Mouse (Mus musculus) limb, embryonic 13.5 days (tissue): Measurements from ENCODE around the gene Abca4. TPM values are rescaled to one million over a fixed set of nuclear protein-coding genes. Genes with fewer than 3 reads are reported as not detected.
"Not testable (repeated sequence)": the region's sequence is repeated elsewhere in the genome, so short reads cannot be mapped to it uniquely, and the experiment has no call there.

ENCODE experiments used
- ATAC-seq: fragments of 200-750 bp; cut with Nextera tagmentation; 2 replicates; pipeline ENCODE4 v1.8.0; 2017; ENCODE audit warnings: low read depth, moderate number of reproducible peaks, moderate TSS enrichment; ENCODE audit not compliant: low FRiP score
- H3K27ac ChIP-seq: fragments of 300-500 bp; sonication (generic); 2 replicates; pipeline ENCODE4 v1.5.1; 2015; ENCODE audit warnings: inconsistent platforms, mild to moderate bottlenecking, moderate library complexity
- H3K27me3 ChIP-seq: fragments of 300-500 bp; sonication (generic); 2 replicates; pipeline ENCODE4 v1.6.1; 2015; ENCODE audit warnings: mild to moderate bottlenecking, inconsistent platforms
- H3K36me3 ChIP-seq: fragments of 300-500 bp; sonication (generic); 2 replicates; pipeline ENCODE4 v1.6.1; 2015; ENCODE audit warnings: inconsistent platforms, mild to moderate bottlenecking, moderate library complexity
- H3K4me1 ChIP-seq: fragments of 300-500 bp; sonication (generic); 2 replicates; pipeline ENCODE4 v1.6.1; 2015; ENCODE audit warnings: inconsistent platforms
- H3K4me2 ChIP-seq: fragments of 300-500 bp; sonication (generic); replicated peaks from 2 replicates; pipeline ENCODE4 v1.6.1; 2015; ENCODE audit warnings: inconsistent platforms, mild to moderate bottlenecking, moderate library complexity
- H3K4me3 ChIP-seq: fragments of 300-500 bp; sonication (generic); 2 replicates; pipeline ENCODE4 v1.5.1; 2015; ENCODE audit warnings: moderate library complexity, mild to moderate bottlenecking, inconsistent platforms
- H3K9ac ChIP-seq: fragments of 300-500 bp; sonication (generic); 2 replicates; pipeline ENCODE4 v1.6.1; 2015; ENCODE audit warnings: mild to moderate bottlenecking, inconsistent platforms
- H3K9me3 ChIP-seq: fragments of 300-500 bp; sonication (generic); 2 replicates; pipeline ENCODE4 v1.6.1; 2016; ENCODE audit warnings: inconsistent platforms
- WGBS: fragments of 180-500 bp; shearing (Covaris S2); methylation state at CpG from one replicate; pipeline ENCODE4 v1.1.7; 2015; 5-methylcytosine and 5-hydroxymethylcytosine counted together
- polyA plus RNA-seq: library from polyadenylated mRNA; unstranded; fragments of >200 nt; fragmentation: Nextera tagmentation; extraction: Ambion mirVana; gene quantifications from 2 replicates; pipeline ENCODE4 v1.2.1, GENCODE M21; 2015

Abca4 gene
- polyA plus RNA-seq, 1 experiment from 2014 or later: 0.83 TPM

DNA sequence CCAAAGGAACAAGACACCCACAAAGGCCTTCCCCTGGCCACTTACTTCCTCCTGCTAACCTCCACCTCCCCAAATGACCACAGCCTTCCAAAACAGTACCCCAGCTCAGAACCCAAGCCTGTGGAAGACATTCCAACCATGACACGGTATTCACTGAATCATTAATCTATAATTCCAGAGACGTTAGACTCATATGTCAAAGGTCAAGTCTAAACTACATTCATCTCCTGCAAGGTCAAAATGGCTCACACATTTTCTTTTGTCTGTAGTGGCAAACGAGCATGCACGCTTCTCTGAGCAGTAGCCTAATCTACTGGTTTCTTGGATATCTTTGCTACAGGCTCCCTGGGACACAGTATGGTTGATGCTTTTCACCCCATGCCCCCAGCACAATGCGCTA is 166.2 kb downstream of the Abca4 start:
- H3K36me3 ChIP-seq: no peaks in the 10 kb centered on the region
- H3K27me3 ChIP-seq: no peaks in the 10 kb centered on the region
- WGBS: 63% methylated on average over 5 of the region's 5 CpGs

DNA sequence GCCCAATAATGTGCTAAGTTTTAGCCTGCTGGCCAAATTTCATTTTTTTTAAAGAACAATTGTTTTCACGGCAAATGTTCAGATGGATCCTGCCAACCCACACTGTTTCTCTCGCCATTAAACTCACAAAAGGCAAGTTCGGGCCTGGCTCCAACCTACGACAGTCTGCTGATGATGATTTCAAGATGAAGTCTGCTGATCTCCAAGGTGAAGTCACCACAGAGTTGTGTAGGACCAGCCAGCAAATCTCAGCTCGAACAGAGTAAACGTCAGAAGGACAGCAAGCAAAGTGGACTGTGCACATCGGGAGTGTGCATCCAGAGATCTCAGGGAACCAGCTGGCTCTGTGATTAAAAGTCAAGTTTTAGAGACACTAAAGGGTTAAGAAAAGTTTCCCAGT is 166.6 kb downstream of the Abca4 start:
- ATAC-seq: no peak
- Histone ChIP-seq H3K27ac (no peak overlapping the region), H3K27me3 (no peaks in the 10 kb centered on the region), H3K4me1 (no peaks in the 10 kb centered on the region), H3K4me2 (no peak overlapping the region), H3K36me3 (no peaks in the 10 kb centered on the region), H3K9me3 (no peaks in the 10 kb centered on the region), H3K9ac (no peak overlapping the region), H3K4me3 (no peak overlapping the region)
- WGBS: 85% methylated on average over 7 of the region's 7 CpGs

More for the DNA sequence above, 166.2 kb downstream of the Abca4 start:
- no peaks in the 10 kb centered on the region for H3K4me1 ChIP-seq
- H3K9ac ChIP-seq: no peak overlapping the region
- no peak for ATAC-seq
- no peaks in the 10 kb centered on the region for H3K9me3 ChIP-seq
- H3K27ac ChIP-seq: no peak overlapping the region
- H3K4me2 ChIP-seq: no peak overlapping the region
- no peak overlapping the region for H3K4me3 ChIP-seq

DNA sequence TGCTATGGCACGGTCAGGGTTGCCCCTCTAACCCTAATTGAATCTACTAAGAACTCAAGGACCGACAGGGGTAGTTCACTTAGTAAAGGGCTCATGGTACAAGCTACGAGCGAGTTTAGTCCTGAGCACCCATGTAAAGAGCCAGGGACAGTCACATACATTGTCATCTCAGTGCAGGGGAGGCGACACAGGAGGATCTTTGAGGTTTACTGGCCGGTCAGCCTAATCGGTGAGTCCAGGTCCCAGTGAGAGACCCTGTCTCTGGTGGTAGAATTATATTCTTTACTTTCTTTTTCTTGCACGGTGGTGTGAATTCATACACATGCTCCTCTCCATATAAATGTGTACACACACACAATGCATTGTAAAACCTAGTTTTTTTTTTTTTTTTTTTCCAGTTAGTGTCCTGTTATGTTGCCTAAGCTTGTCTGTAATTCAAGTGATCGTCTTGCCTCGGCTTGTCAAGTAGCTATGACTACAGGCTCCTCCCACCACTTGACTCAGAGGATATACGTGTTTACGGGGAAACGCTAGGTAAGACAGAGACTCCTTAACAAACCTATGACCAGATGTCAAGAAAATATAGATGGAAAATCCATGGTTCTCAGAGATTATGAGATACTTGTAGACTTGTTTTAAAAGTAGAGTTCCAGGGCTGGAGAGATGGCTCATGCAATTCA is 167.3 kb downstream of the Abca4 start:
- Histone ChIP-seq H3K36me3 (no peaks in the 10 kb centered on the region), H3K4me3 (no peak overlapping the region), H3K4me1 (no peaks in the 10 kb centered on the region), H3K4me2 (no peak overlapping the region), H3K27me3 (no peaks in the 10 kb centered on the region), H3K9ac (no peak overlapping the region), H3K27ac (no peak overlapping the region), H3K9me3 (no peaks in the 10 kb centered on the region)
- WGBS: 70% methylated on average over 13 of the region's 13 CpGs
- ATAC-seq: no peak

DNA sequence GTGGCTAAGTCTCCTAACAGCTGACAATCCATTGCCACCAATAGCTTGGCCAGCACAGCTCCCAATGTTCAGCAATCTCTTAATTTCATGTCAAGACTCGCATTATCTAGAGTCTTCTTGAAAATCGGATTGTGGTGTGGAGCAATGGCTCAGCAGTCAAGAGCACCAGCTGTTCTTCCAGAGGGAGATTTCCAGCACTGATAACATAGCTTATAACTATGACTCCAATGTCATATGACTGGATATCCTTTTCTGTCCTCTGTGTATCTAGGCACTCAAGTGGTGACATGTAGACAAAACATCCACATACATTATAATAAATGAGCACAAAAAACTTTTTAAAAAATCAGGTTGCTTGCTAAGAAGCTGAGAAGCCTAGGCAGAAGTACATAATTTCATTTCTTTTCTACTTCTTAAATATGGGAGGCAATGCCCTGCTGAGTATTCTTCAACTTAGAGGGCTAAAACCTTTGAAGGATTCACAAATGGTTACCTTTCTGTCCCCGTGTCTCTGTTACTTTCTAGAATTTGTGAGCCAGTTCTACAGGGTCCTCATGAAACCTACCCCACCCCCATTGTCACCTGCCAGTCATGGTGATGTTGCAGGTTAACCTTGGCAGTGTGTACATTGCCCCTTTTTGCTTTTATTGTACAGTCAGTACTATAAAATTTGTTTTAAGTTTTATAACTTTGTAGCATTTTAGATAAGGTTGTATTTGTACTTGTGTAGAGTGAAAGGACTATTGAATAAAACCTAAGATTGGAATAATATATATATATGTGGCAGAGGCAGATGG is 177.2 kb downstream of the Abca4 start:
- H3K4me2 ChIP-seq: no peak overlapping the region
- no peak overlapping the region for H3K4me3 ChIP-seq
- H3K9ac ChIP-seq: no peak overlapping the region
- ATAC-seq: no peak
- H3K27me3 ChIP-seq: no peaks in the 10 kb centered on the region
- H3K27ac ChIP-seq: no peak overlapping the region
- H3K36me3 ChIP-seq: no peaks in the 10 kb centered on the region
- WGBS: 81% methylated on average over 3 of the region's 3 CpGs
- no peaks in the 10 kb centered on the region for H3K4me1 ChIP-seq
- H3K9me3 ChIP-seq: no peaks in the 10 kb centered on the region

DNA sequence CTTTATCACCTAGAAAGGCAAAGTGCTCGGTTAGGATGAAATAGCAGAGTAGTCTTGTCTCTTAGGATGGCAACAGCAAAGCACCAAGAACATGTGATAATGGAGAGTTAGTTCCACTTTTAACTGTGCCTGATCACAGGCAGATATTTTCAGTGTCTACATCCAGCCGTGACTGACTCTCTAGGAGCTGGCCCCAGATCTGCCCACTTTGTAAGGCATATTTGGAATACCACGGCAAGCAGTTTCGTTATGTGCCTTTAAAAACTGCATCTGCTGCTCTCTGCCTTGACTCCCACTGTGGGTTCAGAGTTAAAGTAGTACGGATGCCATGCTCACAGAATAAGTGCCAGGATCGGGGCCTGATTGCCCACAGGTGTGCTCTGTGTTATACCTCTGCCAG is 182.7 kb downstream of the Abca4 start:
- not testable (repeated sequence) for H3K4me1 ChIP-seq, ATAC-seq, H3K36me3 ChIP-seq, H3K4me3 ChIP-seq, H3K4me2 ChIP-seq, H3K27ac ChIP-seq, H3K9ac ChIP-seq, H3K9me3 ChIP-seq, H3K27me3 ChIP-seq
- 50% methylated on average over 6 of the region's 6 CpGs for WGBS

Other genes starting within 250 kb of the Abca4 start
- gene Abcd3, start 229.1 kb upstream of the Abca4 start, polyA plus RNA-seq: 58.7 and 60.4 TPM in 2 replicates
- gene Arhgap29, start 91.9 kb upstream of the Abca4 start, polyA plus RNA-seq: 43.6 and 54.3 TPM in 2 replicates
- gene Gclm, start 201.1 kb downstream of the Abca4 start, polyA plus RNA-seq: 43.8 and 52.2 TPM in 2 replicates
- 78.3 and 80.3 TPM in 2 replicates for gene Dnttip2, start 229.9 kb downstream of the Abca4 start, polyA plus RNA-seq
- 7.3 and 8.1 TPM in 2 replicates for gene Bcar3, start 249.7 kb downstream of the Abca4 start, polyA plus RNA-seq